Mouse (Mus musculus) T-cell, adult 2 months (primary cell): Measurements from ENCODE around the gene Rnf168.

Source experiments
- DNase-seq: peaks from one replicate; pipeline ENCODE4 v3.0.0; 2022; ENCODE audit warnings: low spot score

Gene Rnf168

DNA sequence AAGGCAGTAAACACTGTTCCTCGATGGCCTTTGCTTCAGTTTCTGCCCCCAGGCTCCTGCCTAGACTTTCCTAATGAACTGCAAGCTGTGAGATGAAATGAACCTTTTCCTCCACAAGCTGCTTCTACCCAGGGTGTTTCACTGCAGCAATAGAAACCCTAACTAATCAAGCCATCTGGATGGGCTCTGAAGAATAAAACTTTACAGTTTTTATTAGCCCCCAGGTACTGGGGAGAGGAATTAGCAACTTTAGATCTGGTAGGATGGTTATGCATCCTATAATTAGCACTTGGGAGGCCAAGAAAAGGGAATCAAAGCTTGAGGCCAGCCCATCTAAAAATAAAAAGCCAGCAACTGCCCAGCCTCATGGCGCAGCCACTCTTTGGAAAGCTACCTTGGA lies 39.3 kb downstream of the Rnf168 start:
- DNase-seq: no peak

DNA sequence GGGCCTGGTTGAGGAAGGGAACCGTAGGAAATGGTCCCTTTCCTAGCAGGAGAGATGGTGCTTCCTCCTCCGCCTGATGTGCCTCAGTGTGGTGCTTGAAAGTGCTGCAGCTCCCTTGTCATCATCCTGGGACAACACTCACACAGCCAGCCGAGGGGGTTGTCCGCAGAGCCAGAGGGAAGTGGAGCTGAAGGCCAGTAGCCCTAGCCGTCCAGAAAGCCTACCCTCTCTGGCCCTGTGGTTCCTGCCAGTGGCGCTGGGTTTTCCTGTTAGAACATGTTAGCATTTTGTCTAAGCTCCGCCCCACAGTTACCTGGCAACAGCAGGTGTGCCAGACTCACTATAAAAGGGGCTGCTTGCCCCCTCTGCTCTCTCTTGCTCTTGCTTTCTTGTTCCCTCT lies 46.7 kb downstream of the Rnf168 start:
- no peak for DNase-seq

DNA sequence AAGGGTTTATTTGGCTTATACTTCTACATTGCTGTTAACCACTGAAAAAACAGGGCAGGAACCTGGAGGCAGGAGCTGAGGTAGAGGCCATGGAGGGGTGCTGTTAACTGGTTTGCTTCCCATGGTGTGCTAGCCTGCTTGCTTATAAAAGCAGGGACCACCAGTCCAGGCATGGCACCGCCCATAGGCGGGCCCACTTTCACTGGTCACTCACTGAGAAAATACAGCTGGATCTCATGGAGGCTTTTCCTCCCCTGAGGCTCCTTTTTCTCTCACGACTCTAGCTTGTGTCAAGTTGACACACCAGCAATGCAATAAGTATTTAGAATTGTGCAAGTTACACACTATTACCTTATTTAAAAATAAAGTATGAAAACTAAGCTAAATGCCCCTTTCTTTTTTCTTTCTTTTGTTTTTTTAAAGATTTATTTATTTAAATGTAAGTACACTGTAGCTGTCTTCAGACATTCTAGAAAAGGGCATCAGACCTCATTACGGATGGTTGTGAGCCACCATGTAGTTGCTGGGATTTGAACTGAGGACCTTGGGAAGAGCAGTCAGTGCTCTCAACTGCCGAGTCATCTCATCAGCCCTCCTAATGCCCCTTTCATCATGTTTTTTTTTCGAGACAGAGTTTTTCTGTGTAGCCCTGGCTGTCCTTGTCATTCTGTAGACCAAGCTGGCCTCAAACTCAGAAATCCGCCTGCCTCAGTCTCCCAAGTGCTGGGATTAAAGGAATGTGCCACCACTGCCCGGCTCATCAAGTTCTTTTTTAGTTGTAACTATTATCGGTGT lies 53.8 kb downstream of the Rnf168 start:
- DNase-seq: no peak

DNA sequence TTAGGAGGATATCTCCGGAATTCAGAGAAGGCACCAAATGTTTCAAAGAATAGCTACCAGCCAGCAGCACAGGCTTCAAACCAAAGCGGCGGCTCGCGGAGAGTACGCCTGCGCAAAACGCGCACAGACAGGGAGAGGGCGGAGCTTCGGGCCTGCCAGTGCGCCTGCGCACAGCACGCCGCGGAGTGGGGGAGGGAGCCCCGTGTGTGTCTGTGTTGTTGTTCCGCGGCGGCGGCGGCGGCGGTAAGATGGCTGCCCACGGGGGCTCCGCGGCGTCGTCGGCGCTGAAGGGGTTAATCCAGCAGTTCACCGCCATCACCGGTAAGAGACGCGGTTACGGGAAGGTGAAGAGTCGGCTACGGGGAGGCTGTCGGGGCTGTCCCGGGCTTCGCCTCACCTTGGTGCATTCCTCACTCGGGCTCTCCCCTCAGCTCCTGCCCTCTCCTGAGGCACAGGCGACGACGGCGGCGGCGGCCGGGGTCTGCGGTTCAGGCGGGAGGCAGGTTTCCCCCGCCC lies 54.8 kb downstream of the Rnf168 start, which contains the start of gene Ubxn7:
TSS of gene Ubxn7 (plus strand) at position 218 of the 516 bp plus-strand sequence.
- DNase-seq: peak; percentile 98

DNA sequence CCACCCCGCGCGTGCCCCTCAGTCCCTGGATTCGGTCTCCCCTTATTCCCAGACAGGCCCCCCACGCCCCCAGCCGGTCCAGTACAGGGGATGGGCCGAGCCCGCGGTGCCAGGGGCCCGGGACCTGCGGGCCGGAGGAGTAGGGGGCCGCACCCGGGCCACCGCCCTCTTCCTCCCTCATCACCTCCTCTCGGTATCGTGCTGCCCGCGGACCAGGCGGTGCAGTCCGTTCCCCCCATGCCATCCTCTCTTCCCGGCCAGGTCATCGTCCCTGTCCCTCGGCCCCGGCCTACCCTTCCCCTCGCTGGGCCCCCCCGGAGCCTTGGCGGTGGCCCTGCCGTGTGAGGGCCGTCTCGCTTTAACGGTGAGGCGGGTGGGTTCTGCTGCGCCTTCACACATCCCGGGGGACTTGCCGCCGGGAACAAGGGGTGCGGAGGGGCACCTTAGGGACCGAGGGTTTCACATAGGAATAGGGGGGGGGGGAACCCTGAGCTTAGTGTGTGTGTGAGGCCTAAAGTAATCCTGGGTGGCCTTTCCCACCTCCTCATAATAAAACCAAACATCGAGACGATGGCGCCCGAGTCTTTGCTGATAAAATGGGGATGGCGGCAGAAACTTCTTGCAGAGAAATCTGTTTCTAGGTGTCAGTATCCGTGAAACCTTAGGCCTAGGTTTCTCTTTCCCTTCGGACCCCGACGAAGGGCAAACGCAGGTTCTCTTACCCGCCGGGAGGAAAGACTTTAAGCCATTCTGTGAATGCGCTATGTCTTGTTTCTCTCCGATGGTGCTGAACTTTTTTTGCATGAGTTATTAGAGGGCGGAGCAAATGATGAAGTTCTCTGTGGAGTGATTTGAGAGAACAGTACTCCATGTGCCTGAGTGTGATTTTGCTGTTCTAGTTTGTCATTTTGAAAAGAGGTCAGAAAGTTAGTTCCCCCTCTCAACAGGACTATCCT lies 55.6 kb downstream of the Rnf168 start:
- DNase-seq: peak; percentile 45

DNA sequence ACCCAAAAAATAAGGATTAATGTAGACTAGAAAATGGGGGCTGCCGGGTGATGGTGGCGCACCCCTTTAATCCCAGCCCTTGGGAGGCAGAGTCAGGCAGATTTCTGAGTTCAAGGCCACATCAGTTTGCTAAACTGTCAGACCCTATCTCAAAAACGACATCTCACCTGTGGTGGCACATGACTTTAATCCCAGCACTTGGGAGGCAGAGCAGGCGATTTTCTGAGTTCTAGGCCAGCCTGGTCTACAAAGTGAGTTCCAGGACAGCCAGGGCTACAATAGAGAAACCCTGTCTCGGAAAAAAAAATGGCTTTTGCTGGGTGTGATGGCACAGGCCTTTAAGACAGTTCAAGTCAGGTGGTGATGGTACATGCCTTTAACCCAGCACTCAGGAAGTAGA lies 57.9 kb downstream of the Rnf168 start:
- DNase-seq: no peak

DNA sequence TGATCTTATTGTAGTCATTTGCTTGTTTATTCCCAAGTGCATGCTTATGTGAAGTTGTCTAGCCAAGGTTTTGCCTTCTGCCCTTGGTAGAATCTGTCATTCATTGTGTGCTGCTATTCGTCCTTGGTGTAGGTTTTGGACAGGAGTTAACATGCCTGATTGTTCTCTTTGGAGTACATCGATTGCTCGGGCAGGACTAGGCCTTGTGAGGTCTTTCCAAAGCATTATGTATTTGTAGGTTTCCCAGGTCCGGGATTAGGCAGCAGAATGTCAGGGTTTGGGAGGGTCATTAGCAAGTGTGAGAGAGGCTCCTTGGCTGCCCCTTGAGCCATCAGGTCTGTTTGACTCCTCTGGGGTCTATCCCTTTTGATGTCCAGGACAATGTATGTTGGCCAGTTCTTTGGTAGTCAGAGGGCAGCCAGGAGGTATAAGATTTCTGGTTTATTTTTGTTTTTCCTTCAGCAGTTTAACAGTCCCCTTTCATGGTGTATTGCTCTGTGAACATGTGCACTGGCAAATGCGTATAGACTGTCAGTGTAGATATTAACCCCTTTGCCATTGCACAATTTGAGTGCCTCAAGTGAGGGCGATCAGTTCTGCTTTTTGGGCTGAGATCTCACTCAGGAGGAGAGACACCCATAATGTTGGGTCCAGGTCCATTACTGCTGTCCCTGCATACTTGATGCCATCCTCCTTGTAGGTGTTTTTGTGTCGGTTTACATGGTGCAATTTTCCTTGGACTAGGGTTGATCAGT lies 58.9 kb downstream of the Rnf168 start:
- DNase-seq: no peak

DNA sequence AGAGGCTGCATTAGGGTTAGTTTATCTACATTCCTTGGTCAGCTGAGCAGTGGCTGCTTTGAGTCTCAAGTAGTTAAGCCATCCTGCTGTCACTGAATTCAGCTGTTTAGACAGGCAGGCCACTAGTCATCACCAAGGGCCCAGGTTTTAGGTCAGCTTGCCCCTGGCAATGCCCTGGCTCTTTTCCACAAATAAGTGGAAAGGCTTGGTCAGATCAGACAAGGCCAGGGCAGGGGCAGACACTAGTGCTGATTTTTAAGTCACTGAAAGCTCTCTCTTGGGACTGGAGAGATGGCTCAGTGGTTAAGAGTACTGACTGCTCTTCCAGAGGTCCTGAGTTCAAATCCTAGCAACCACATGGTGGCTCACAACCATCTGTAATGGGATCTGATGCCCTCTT lies 59.7 kb downstream of the Rnf168 start:
- DNase-seq: no peak

DNA sequence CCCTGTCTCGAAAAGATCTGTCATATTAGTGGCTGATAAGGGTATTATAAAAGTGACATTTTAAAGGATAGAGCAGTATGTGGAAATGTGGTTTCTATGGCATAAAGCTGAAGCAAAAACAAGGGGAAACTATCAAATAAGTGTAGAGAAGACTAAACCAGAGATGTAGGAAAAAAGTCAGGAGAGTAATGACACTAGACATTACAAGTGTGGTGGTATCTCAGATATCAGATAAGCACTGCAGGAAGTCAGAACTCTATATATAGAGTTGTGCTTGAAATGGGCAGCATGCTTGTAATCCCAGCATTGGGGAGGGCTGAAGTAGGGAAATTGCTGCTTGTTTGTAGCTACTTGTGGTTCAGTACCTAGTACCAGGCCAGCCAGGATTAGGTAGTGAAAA lies 63.2 kb downstream of the Rnf168 start:
- DNase-seq: no peak

DNA sequence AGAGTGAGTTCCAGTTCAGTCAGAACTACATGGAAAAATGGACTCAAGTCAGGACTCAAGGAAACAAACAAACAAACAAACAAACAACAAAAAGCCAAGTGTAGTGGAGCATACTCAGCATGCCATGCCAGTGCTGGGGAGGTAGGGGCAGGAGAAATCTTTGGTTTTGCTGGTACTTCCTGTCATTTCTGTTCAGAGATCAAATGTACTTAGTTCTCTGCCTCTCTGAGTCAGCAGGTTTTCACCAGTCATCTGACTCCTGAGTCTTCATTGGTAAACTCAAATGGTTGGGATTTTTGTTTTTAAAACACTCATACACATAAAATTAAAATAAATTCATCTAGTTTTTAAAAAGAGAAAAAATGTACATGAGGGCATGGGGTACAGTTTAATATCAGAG lies 68.3 kb downstream of the Rnf168 start:
- peak; percentile 14 for DNase-seq

DNA sequence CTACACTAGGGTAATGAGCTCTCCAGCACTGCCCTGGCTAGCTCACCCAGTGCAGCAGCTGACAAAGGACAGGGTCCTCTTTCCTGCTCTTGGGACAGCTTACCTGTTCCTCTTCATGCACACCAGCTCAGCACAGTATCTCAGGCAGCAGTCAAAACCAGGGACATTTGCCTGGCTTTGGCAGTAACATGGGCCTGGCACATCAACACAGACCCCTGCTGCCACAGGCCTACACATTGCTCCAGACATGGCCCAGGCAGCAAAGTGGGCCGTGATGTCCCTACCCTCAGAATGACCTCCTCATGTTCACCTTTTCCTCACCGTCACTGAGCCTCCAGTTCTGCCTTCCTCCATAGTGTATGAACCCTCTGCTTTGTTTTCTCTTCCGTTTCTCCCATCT lies 73.5 kb downstream of the Rnf168 start:
- DNase-seq: no peak
